Mouse (Mus musculus): ENCODE data around the gene Selenbp2. TPM values are rescaled to one million over a fixed set of nuclear protein-coding genes. Genes with fewer than 3 reads are reported as not detected.
A peak's percentile ranks its signal among the peaks of the same experiment; 100 is the strongest.
"Not testable (repeated sequence)": the region's sequence is repeated elsewhere in the genome, so short reads cannot be mapped to it uniquely, and the experiment has no call there.

Gene Selenbp2
- 1 to 10 TPM in 3 of 4 experiments, under 1 TPM in 1; 0.50 to 1.6 (median 1.1) TPM for total RNA-seq (2022)

DNA sequence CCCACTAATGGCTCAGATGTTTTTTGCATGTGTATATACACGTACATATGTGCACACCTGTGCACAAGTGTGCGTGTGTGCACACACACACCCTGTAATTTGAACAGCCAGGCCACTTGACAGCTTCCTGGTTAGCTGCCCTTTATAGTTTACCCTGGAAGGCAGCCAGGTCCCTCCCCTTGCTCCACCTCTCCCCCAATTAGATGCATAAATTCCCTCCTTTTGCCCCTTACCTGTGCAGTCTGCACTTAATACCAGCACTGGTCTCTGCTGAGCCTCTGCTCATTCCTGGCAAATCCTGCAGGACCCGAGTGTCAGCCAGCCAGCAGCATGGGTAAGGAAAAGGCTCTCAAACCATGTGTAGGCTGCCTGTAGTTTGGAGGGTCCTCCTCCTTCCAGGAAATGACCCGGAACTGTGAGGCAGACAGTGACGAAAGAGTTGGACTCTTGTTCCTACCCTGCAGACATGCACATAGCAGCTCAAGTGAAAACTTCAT is at the start of gene Selenbp2:
Selenbp2 (plus strand) TSS at position 228 of the 497 bp plus-strand sequence.
- no peak for DNase-seq (ENCODE audit: low spot score in 2 of 2)

DNA sequence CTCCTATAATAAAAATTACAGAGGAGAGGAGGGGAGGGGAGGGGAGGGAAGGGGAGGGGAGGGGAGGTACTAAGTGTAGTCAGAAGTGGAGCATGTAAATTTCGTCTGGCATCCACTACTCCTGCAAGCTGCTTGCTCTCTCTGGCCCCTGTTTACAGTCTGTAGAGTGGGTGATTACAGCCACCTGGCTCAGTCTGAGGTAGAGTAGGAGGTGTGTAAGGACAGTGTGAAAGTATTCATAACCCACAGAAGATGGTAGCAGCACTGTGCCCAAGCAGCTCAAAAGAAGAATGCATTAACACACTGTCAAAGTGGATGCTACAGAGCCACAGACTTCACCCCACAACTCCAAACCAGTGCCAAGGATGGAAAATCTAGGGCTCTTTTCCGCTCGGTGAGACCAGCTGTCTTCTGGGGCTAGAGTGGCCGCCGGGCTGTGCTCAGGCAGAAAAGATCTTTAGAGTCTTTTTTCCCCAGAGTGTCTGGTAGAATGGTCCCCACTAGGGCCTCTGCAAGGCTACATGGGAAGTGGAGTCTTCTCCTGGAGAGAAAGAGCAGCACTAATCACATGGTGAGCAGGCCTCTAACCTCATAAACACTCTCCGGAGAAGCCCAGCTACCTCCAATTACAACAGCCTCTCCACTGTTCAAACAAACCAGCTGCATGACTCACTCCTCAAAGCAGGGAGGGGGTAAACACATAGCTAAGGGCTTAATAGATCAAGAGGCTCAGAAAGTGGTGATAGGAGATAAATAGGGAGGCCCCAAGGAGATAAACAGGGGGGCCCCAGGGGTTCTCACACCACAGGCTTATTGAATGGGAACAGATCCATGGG is 44.4 kb upstream of the Selenbp2 start:
- no peak for DNase-seq (ENCODE audit: low spot score in 2 of 2)

DNA sequence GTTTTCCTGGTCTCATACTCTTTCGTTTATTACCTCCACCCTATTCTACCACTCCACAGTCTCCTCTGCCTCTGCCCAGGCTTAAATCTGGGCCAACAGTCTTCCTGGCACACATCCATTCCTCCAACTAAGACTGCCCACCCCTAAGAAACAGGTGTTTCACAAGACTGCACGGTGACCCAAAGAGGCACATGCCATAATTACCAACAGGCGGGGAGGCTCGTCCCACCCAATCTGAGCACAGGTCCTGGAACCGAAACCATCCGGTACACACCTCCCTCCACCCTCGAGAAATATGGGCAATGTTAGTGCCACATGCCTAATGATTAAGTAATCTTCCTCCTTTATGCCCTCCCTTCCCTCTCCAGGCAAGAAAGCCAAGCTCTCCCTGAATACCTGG is 42.9 kb upstream of the Selenbp2 start:
- no peak for DNase-seq (ENCODE audit: low spot score in 2 of 2)

GRCm38 (mm10) chr3:94653967-94654366 is 39.4 kb upstream of the Selenbp2 start:
- DNase-seq (ENCODE audit: low spot score in 2 of 2): not testable (repeated sequence)

- not testable (repeated sequence) for DNase-seq (ENCODE audit: low spot score in 2 of 2)
These were observed 35.3 kb upstream of the Selenbp2 start for GRCm38 (mm10) chr3:94657852-94658739.

DNA sequence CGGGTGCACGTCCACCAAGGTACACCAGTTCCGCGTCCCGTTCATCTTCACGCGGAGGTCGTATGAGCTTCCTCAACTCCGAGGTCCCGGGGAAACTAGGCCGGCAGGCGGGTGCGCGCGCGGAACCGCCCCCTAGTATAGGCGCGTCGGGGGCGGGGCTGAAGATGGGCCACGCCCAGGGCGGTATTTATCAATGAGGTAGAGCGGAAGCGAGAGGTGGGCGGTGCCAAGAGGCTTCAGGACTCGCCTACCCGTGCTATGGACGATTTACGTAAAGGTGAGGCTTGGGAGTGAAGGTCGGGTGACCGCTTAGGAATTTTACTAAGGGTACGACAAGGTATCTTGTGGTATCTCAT is 34.6 kb upstream of the Selenbp2 start, which contains the start of gene Tuft1:
Tuft1 (minus strand) TSS at position 133 of the 356 bp plus-strand sequence.
- peak in 1 of 2 experiments; percentile 23 for DNase-seq (ENCODE audit: low spot score in 2 of 2)

- DNase-seq (ENCODE audit: low spot score in 2 of 2): not testable (repeated sequence)
These were observed 34.1 kb upstream of the Selenbp2 start for GRCm38 (mm10) chr3:94659142-94659748.

GRCm38 (mm10) chr3:94660841-94661240 is 32.5 kb upstream of the Selenbp2 start:
- not testable (repeated sequence) for DNase-seq (ENCODE audit: low spot score in 2 of 2)

DNA sequence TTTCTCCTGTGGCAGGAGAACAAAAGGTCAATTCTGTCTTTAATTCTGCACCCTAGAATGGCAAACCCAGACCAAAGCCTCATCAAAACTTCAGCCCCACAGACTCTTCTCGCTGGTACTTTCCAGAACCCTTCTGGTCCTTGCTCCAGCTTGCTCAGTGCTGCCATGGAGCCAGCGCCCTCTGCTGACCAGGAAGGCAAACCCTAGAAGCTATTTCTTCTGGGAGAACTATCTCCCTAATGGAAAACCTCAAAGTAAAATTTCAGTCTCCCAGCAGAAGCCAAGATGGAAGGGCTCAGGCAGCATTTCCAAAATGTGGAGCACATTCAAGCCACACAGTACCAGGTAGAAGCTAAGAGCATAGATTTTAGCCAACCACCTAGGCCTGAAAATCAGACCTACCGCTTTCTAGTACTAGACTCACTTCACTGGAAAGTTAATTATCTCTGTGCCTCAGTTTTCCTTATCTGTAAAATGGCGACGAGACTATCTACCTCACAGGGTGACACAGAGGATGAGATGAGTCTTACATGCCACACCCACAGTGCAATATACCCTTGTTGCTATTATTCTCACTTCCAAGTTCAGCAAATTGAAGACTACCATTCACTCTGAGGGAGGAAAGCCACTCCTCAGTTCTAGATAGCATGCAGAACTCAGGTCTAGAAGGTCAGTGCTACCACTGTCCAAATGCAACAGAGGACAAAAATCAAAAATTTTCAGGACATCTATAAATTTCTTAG is 28.1 kb upstream of the Selenbp2 start:
- DNase-seq (ENCODE audit: low spot score in 2 of 2): not testable (repeated sequence)

GRCm38 (mm10) chr3:94665896-94666295 is 27.5 kb upstream of the Selenbp2 start:
- DNase-seq (ENCODE audit: low spot score in 2 of 2): not testable (repeated sequence)

DNA sequence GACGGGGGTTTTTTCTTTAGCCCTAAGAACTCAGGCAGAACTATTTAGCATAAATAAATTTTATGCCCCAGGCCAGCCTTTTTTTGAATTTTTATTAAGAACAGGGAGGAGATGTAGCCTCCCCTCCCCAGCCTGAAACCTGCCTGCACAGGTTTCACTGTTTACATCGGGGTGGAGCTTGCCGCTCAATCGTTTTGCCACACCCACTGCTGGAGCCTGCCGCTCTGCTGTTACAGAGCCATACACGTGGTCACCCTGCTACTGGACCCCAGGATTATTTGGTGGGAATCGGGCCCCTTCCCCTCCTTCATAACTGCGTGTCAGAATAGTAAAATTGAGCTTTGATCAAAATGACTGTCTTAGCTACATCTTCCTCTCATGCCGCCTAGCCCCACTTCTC is 18.3 kb upstream of the Selenbp2 start:
- not testable (repeated sequence) for DNase-seq (ENCODE audit: low spot score in 2 of 2)

- DNase-seq (ENCODE audit: low spot score in 2 of 2): no peak
These were observed 14.0 kb upstream of the Selenbp2 start for GRCm38 (mm10) chr3:94679351-94679841.

DNA sequence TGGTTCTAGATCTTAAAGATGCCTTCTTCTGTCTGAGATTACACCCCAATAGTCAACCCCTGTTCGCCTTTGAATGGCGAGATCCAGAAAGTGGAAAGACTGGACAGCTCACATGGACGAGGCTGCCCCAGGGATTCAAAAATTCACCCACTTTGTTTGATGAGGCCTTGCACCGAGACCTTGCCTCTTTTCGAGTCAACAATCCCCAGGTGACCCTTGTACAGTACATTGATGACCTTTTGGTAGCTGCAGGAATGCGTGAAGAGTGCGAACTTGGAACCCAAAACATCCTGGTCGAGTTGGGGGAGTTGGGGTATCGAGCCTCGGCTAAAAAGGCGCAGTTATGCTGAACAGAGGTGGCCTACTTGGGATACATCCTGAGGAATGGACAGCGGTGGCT is 13.3 kb upstream of the Selenbp2 start:
- DNase-seq (ENCODE audit: low spot score in 2 of 2): not testable (repeated sequence)

DNA sequence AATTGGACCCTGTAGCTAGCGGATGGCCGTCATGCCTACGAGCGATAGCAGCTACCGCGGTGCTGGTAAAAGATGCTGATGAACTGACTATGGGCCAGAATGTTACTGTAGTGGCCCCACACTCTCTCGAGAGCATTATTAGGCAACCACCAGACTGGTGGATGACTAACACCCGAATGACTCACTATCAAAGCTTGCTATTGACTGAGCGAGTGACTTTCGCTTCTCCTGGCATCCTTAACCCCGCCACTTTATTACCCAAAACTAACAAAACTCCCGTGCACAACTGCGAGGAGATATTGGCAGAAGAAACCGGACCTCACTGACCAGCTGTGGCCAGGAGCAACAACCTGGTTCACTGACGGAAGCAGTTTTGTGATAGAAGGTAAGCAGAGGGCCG is 12.6 kb upstream of the Selenbp2 start:
- no peak for DNase-seq (ENCODE audit: low spot score in 2 of 2)

DNA sequence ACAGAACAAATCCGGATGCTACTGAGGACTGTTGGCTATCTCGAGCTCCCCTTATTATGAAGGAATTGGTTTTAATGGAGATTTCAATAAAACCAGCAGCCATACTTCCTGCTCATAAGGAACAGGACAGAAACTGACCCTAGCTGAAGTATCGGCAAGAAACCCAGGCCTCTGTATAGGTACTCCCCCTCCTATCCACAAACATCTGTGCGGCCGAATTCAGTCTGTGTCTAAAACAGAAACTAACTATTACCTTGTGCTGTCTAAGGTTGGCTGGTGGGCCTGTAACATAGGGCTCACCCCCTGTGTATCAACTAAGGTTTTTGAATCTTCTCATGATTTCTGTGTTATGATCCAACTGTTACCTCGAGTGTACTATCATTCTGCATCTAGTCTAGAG is 9.7 kb upstream of the Selenbp2 start:
- DNase-seq (ENCODE audit: low spot score in 2 of 2): no peak

DNA sequence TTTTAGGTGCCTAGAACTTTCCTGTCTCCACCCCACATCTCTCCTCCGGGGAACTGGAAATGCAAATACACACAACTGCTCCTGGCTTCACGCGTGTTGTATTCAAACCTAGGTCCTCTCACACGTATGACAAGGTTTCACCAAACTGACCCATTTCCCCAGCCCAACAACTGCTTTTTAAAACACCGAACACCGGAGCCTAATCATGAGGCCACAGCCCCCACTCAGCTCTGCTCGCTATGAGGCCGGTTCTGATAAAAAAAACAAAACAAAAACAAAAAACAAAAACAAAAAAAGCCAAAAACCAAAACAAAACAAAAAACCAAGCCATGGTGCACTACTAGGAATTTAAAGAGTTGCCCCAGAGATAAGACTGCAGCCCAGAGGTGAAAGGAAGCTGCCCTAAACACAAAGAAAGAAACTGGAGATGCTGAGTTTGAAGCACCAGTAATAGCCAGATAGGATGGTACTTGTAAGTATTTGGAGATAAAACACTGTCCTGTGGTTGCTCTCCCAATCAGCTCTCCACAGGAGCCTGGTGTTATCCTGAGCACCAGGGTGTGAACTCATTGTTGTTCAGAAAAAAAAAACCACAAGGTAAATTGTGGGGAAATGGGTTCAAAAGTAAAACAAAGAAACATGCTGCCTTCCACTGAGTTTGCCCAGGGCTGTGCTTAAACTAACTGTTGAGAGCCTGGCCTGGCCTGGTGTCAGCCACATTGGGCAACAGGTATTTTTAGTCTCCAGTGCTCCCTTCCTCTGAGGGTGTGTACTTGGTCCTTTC is 7.2 kb upstream of the Selenbp2 start:
- DNase-seq (ENCODE audit: low spot score in 2 of 2): not testable (repeated sequence)

GRCm38 (mm10) chr3:94688698-94689097 is 4.7 kb upstream of the Selenbp2 start:
- not testable (repeated sequence) for DNase-seq (ENCODE audit: low spot score in 2 of 2)

DNA sequence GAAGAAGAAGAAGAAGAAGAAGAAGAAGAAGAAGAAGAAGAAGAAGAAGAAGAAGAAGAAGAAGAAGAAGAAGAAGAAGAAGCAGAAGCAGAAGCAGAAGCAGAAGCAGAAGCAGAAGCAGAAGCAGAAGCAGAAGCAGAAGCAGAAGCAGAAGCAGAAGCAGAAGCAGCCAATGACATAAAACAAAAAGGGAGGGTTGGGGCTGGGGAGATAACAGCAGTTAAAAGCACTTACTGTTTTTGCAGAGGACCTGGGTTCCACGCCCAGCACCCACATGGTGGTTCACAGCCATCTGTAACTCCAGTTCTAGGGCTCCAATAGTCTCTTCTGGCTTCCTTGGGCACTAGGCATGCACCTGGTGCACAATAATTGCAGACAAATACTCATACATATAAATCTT is 4.2 kb upstream of the Selenbp2 start:
- not testable (repeated sequence) for DNase-seq (ENCODE audit: low spot score in 2 of 2)

DNA sequence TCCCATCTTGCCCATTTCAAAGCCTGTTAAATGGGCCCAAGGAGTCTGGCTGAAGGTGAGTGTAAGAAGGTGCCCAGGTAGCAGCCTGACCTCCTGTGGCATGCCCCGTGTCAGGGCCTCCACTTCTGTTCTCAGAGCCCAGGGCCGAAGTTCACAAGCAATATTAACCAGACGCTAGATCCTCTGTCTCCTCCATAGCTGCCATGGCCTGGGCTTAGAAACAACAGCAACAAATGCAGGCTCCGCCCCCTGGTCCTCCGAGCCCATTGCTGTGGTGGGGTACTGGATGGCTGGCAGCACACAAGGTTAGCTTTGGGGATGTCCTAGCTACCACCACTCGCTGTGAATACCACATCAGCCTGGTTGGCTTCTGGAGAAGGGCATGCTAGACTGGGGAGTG is 3.2 kb upstream of the Selenbp2 start:
- not testable (repeated sequence) for DNase-seq (ENCODE audit: low spot score in 2 of 2)
